Mouse (Mus musculus) midbrain, embryonic 15.5 days (tissue): ENCODE results near the gene Klhl3. TPM values are rescaled to one million over a fixed set of nuclear protein-coding genes. Genes with fewer than 3 reads are reported as not detected.

Experiments
- ATAC-seq: fragments of 200-750 bp; cut with Nextera tagmentation; replicated peaks from 2 replicates; pipeline ENCODE4 v1.8.0; 2017; ENCODE audit warnings: moderate TSS enrichment
- H3K27ac ChIP-seq: fragments of 300-500 bp; sonication (generic); 2 replicates; pipeline ENCODE4 v1.5.1; 2015; ENCODE audit warnings: mild to moderate bottlenecking, inconsistent platforms
- H3K27me3 ChIP-seq: fragments of 300-500 bp; sonication (generic); replicated peaks from 2 replicates; pipeline ENCODE4 v1.6.1; 2015; ENCODE audit warnings: inconsistent platforms
- H3K36me3 ChIP-seq: fragments of 300-500 bp; sonication (generic); replicated peaks from 2 replicates; pipeline ENCODE4 v1.6.1; 2015; ENCODE audit warnings: inconsistent platforms
- H3K4me1 ChIP-seq: fragments of 300-500 bp; sonication (generic); 2 replicates; pipeline ENCODE4 v1.6.1; 2015; ENCODE audit warnings: inconsistent platforms
- H3K4me2 ChIP-seq: fragments of 300-500 bp; sonication (generic); 2 replicates; pipeline ENCODE4 v1.6.1; 2015; ENCODE audit warnings: inconsistent platforms, mild to moderate bottlenecking, moderate library complexity
- H3K4me3 ChIP-seq: fragments of 300-500 bp; sonication (generic); 2 replicates; pipeline ENCODE4 v1.5.1; 2015; ENCODE audit warnings: mild to moderate bottlenecking, inconsistent platforms
- H3K9ac ChIP-seq: fragments of 300-500 bp; sonication (generic); 2 replicates; pipeline ENCODE4 v1.6.1; 2015; ENCODE audit warnings: mild to moderate bottlenecking, inconsistent platforms
- H3K9me3 ChIP-seq: fragments of 300-500 bp; sonication (generic); 2 replicates; pipeline ENCODE4 v1.6.1; 2016; ENCODE audit warnings: inconsistent platforms
- WGBS: fragments of 180-500 bp; shearing (Covaris S2); methylation state at CpG from one replicate; pipeline ENCODE4 v1.1.7; 2015; ENCODE audit warnings: mixed read lengths; 5-methylcytosine and 5-hydroxymethylcytosine counted together
- polyA plus RNA-seq: library from polyadenylated mRNA; unstranded; fragments of >200 nt; fragmentation: Nextera tagmentation; extraction: Ambion mirVana; gene quantifications from 2 replicates; pipeline ENCODE4 v1.2.1, GENCODE M21; 2015

Klhl3 gene
- polyA plus RNA-seq, 1 experiment from 2014 or later, result 14.2 TPM

DNA sequence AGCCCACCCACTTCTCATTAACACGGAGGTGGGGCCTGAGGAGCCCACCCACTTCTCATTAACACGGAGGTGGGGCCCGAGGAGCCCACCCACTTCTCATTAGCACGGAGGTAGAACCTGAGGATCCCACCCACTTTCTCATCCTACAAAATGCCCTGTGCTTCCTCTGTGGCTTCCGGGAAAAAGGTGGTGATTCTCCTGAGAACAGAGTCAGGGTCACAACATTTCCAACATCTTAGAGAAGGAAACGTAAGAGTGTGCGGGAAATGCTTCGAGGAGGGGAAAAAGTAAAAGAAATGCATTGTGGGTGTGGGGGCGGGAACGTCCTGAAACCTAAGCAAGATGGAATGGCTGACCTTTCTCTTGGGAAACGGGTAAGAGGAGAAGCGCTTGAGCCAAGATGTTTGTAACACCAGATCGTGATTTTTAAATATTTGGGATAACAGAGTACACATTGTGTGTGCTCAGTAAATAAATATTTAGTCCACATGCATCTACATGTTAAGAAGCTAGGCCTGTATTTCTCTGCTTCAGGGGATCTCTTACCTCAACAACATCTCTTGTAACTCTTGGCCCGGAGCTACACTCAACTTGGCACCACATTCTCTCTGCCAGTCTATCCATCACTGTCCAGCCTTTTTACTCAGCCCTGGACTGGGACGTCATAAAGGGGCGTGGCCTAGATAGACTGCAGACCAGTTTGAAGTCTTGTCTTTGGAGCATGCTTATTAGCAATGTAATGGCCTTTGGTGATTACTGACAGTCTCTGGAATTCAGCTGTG, 105.9 kb downstream of the Klhl3 start:
- Histone ChIP-seq H3K27ac (no peak overlapping the region), H3K9me3 (no peaks in the 10 kb centered on the region), H3K36me3 (no peaks in the 10 kb centered on the region), H3K27me3 (no peaks in the 10 kb centered on the region), H3K4me2 (no peak overlapping the region), H3K4me1 (no peaks in the 10 kb centered on the region), H3K9ac (no peak overlapping the region), H3K4me3 (no peak overlapping the region)
- ATAC-seq, result no peak
- 62% methylated on average over 16 of the region's 16 CpGs for WGBS

DNA sequence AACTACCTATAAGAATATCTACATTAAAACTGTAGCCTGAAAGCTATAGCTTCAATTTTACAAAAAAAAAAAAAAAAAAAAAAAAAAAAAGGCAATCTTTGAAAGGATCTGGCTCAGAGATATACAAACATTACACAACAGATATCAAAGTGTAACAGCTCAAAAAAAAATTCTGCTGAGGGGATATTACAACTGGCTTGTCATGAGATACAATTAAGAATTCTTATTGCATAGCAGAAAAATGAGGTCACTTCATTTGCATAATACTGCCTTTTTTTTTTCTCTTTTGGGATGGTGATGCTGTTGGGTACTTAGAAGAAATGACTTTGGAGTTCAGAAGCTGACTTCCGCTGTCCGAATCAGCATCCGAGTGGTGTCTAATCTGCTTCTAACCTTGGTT, 111.6 kb downstream of the Klhl3 start:
- no peak overlapping the region for H3K27ac ChIP-seq
- H3K9ac ChIP-seq, result no peak overlapping the region
- H3K36me3 ChIP-seq, result no peaks in the 10 kb centered on the region
- H3K4me1 ChIP-seq, result peaks cover 3% of the 10 kb centered on the region; the same call in 1 of the 2 replicates
- no peak overlapping the region for H3K4me2 ChIP-seq
- WGBS, result 79% methylated on average over 3 of the region's 3 CpGs
- no peaks in the 10 kb centered on the region for H3K9me3 ChIP-seq
- H3K4me3 ChIP-seq, result no peak overlapping the region
- no peaks in the 10 kb centered on the region for H3K27me3 ChIP-seq
- ATAC-seq, result no peak

DNA sequence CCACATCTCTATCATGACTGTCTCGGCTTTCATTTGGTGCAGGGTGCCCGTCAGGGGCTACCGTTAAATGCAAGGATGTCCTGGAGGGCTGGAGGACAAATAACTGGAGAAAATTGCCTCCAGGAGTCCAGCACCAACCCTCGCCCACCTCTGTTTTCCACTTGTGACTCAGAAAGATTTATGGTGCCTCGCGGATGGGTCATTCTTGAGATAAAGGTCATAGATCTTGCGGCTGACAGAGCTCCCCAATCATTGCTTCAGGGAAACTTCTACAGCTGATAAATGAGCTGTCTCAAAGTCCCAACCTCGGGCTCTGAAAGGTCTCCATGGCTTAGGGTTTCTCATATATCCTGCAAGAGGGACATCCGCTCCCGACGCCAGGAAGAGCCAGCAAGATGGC, 116.9 kb downstream of the Klhl3 start:
- no peak for ATAC-seq
- Histone ChIP-seq H3K9ac (no peak overlapping the region), H3K36me3 (no peaks in the 10 kb centered on the region), H3K27me3 (no peaks in the 10 kb centered on the region), H3K4me1 (no peaks in the 10 kb centered on the region), H3K27ac (no peak overlapping the region), H3K4me3 (no peak overlapping the region), H3K4me2 (no peak overlapping the region), H3K9me3 (no peaks in the 10 kb centered on the region)
- WGBS, result 87% methylated on average over 11 of the region's 11 CpGs

- Histone ChIP-seq H3K4me1 (no peaks in the 10 kb centered on the region), H3K9ac (no peak overlapping the region), H3K4me3 (no peak overlapping the region), H3K9me3 (no peaks in the 10 kb centered on the region), H3K27me3 (no peaks in the 10 kb centered on the region), H3K4me2 (no peak overlapping the region), H3K36me3 (no peaks in the 10 kb centered on the region), H3K27ac (no peak overlapping the region)
- no peak for ATAC-seq
- 75% methylated on average over 13 of the region's 13 CpGs for WGBS
Measured at GRCm38 (mm10) chr13:57995864-57996263, 117.5 kb downstream of the Klhl3 start.

DNA sequence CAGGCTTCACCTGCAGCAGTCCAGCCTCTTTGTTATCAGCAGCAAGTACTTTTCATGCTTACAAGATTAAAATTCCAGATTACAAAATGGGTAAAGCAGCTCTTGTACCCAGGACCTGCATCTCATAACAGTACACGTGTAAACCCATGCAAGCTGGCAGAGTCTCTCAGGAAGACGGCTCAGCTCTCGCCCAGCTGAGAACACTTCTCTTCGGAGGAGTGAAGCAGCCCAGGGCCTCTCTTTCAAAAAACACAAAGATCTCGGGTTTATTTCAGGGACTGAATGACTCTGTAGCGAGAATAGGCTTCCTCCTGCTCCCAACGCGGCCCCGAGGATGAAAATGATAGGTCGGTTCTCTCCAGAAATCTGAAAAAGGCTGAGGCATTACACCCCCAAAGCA, 128.8 kb downstream of the Klhl3 start:
- Histone ChIP-seq H3K4me1 (peaks cover 18% of the 10 kb centered on the region), H3K4me2 (no peak overlapping the region), H3K4me3 (no peak overlapping the region), H3K9me3 (no peaks in the 10 kb centered on the region), H3K9ac (no peak overlapping the region), H3K36me3 (no peaks in the 10 kb centered on the region), H3K27ac (no peak overlapping the region), H3K27me3 (no peaks in the 10 kb centered on the region)
- WGBS, result 46% methylated on average over 10 of the region's 10 CpGs
- ATAC-seq, result no peak

- Histone ChIP-seq H3K9me3 (no peaks in the 10 kb centered on the region), H3K36me3 (no peaks in the 10 kb centered on the region), H3K27ac (no peak overlapping the region), H3K9ac (no peak overlapping the region), H3K4me1 (peaks cover 18% of the 10 kb centered on the region), H3K27me3 (no peaks in the 10 kb centered on the region), H3K4me2 (no peak overlapping the region), H3K4me3 (no peak overlapping the region)
- ATAC-seq, result no peak
- 72% methylated on average over 8 of the region's 8 CpGs for WGBS
Measured at GRCm38 (mm10) chr13:57984163-57984562, 129.2 kb downstream of the Klhl3 start.

DNA sequence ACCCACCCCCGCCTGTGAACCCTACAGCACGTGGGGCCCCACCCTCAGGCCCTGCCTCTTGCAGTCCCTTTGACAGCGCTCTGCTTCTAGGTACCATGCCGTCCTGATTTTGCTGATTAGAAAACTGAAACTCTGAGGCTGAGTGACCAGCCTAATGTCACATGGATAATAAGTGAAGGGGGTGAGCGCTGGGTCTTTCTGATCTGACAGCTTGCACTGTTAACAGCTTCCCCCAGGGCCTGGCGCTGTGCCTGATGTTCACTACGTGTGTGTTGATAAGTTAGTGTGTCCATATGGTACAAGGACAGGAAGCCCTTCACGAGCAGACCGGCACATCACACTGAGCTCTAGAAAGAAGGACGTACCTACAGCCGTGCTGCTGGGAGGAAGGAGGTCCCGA, 130.1 kb downstream of the Klhl3 start:
- no peak overlapping the region for H3K4me3 ChIP-seq
- H3K4me2 ChIP-seq, result no peak overlapping the region
- H3K9me3 ChIP-seq, result no peaks in the 10 kb centered on the region
- no peak overlapping the region for H3K9ac ChIP-seq
- no peaks in the 10 kb centered on the region for H3K36me3 ChIP-seq
- H3K27me3 ChIP-seq, result no peaks in the 10 kb centered on the region
- H3K4me1 ChIP-seq, result peaks cover 18% of the 10 kb centered on the region
- 55% methylated on average over 12 of the region's 12 CpGs for WGBS
- no peak overlapping the region for H3K27ac ChIP-seq
- ATAC-seq, result no peak

DNA sequence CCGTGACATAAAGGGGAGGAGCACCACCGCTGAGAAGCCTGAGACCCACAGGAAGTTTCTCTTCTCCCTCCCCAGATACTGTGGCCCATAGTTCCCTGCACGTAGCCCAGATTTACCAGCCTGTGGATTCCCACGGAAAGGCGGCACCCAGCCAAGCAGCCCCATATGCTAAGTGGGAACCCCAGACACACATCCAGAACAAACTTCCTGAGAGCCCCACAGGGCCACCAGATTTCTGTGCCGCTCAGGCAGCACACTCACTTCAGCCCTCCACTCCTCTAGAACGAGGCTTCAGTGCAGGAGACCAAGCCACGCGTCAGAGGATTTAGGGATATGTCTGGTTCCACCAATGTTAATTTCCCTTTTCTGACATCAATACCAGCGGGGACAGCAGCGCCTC, 130.5 kb downstream of the Klhl3 start:
- Histone ChIP-seq H3K4me3 (no peak overlapping the region), H3K4me2 (no peak overlapping the region), H3K9ac (no peak overlapping the region), H3K27ac (no peak overlapping the region), H3K36me3 (no peaks in the 10 kb centered on the region), H3K9me3 (no peaks in the 10 kb centered on the region), H3K4me1 (peaks cover 18% of the 10 kb centered on the region), H3K27me3 (no peaks in the 10 kb centered on the region)
- ATAC-seq, result no peak
- WGBS, result 55% methylated on average over 11 of the region's 11 CpGs

- Histone ChIP-seq H3K4me3 (no peak overlapping the region), H3K4me1 (peaks cover 18% of the 10 kb centered on the region), H3K9ac (no peak overlapping the region), H3K9me3 (no peaks in the 10 kb centered on the region), H3K36me3 (no peaks in the 10 kb centered on the region), H3K4me2 (no peak overlapping the region), H3K27ac (no peak overlapping the region), H3K27me3 (no peaks in the 10 kb centered on the region)
- 56% methylated on average over 9 of the region's 9 CpGs for WGBS
- no peak for ATAC-seq
Measured at GRCm38 (mm10) chr13:57980679-57981078, 132.7 kb downstream of the Klhl3 start.

- H3K4me1 ChIP-seq, result peaks cover 18% of the 10 kb centered on the region
- H3K9me3 ChIP-seq, result no peaks in the 10 kb centered on the region
- no peaks in the 10 kb centered on the region for H3K27me3 ChIP-seq
- 37% methylated on average over 2 of the region's 2 CpGs for WGBS
- H3K27ac ChIP-seq, result no peak overlapping the region
- no peak overlapping the region for H3K4me2 ChIP-seq
- no peak overlapping the region for H3K4me3 ChIP-seq
- no peak overlapping the region for H3K9ac ChIP-seq
- no peaks in the 10 kb centered on the region for H3K36me3 ChIP-seq
- ATAC-seq, result no peak
Measured at GRCm38 (mm10) chr13:57980071-57980470, 133.3 kb downstream of the Klhl3 start.

DNA sequence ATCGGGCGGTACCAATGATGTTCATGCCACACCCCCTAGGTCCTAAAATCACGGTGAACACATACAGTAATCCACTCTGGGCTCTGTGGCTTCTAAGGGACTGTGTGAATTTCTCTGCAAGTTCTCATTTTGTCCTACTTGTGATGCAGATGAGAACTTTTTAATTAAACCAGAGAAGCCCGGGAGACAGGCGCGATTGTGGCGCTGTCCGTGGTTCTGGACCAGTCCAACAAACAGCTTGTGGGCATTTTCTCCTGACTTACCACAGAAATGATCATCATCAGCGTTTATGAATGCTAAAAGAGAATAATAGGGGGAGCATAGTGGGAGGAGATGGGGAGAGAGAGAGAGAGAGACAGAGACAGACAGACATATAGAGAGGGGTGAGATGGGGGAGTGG, 134.5 kb downstream of the Klhl3 start:
- no peak overlapping the region for H3K9ac ChIP-seq
- peaks cover 15% of the 10 kb centered on the region for H3K4me1 ChIP-seq
- H3K9me3 ChIP-seq, result no peaks in the 10 kb centered on the region
- H3K27ac ChIP-seq, result no peak overlapping the region
- no peak overlapping the region for H3K4me3 ChIP-seq
- no peak for ATAC-seq
- H3K4me2 ChIP-seq, result no peak overlapping the region
- no peaks in the 10 kb centered on the region for H3K27me3 ChIP-seq
- no peaks in the 10 kb centered on the region for H3K36me3 ChIP-seq
- 21% methylated on average over 9 of the region's 9 CpGs for WGBS

DNA sequence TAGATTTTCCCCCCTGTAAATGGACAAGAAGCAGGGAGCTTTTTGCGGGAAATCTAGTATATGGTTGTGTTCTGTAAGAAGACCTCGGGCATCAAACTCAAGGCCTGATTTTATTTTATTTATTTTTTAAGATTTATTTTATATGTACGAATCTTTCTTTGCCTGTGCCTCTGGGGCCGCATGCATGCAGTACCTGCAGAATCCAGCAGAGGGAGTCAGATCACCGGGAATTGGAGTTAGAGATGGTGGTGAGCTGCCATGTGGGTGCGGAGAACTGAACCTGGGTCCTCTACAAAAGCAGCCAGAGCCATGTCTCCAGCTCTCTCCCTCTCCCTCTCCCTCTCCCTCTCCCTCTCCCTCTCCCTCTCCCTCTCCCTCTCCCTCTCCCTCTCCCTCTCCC, 135.7 kb downstream of the Klhl3 start:
- peaks cover 13% of the 10 kb centered on the region for H3K4me1 ChIP-seq
- H3K4me3 ChIP-seq, result no peak overlapping the region
- no peak for ATAC-seq
- no peak overlapping the region for H3K4me2 ChIP-seq
- no peaks in the 10 kb centered on the region for H3K36me3 ChIP-seq
- no peaks in the 10 kb centered on the region for H3K9me3 ChIP-seq
- WGBS, result 87% methylated on average over 6 of the region's 6 CpGs
- H3K27ac ChIP-seq, result no peak overlapping the region
- H3K9ac ChIP-seq, result no peak overlapping the region
- no peaks in the 10 kb centered on the region for H3K27me3 ChIP-seq

DNA sequence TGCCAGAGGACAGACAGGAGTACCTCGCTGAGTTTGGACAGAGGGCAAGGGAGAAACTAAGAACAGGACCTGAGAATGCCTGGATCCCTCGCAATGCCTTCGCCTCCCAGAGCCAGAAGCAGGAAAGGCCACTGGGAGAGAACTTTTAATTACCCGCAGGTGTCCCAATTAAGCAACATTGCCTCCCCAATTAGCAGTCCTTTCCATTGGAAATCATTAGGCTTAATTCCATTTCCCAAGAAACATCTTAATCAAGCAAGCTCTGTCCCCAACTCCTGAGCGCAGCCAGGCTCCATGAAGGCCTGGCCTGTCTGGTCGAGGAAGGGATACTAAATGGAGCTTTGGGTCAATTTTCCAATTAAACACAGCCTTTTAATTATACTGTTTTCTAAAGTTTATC, 147.7 kb downstream of the Klhl3 start:
- Histone ChIP-seq H3K27me3 (no peaks in the 10 kb centered on the region), H3K9ac (no peak overlapping the region), H3K36me3 (no peaks in the 10 kb centered on the region), H3K9me3 (no peaks in the 10 kb centered on the region), H3K4me2 (no peak overlapping the region), H3K4me1 (no peaks in the 10 kb centered on the region), H3K27ac (no peak overlapping the region), H3K4me3 (no peak overlapping the region)
- ATAC-seq, result no peak
- WGBS, result 85% methylated on average over 6 of the region's 6 CpGs
